Mouse (Mus musculus) hematopoietic stem cell, adult 5-6 weeks (primary cell): ENCODE results near the gene Zkscan6. TPM values are rescaled to one million over a fixed set of nuclear protein-coding genes. Genes with fewer than 3 reads are reported as not detected.

ENCODE experiments used
- ATAC-seq, 2 experiments: fragments of 125-278 bp in 1 of 2; replicated peaks in 1 of 2; 2 replicates each; pipeline ENCODE4 v1.8.0; 2016 to 2017; ENCODE audit warnings: inconsistent platforms in 2 of 2, mild to moderate bottlenecking in 2 of 2, moderate number of reproducible peaks in 2 of 2, low read depth in 1 of 2, moderate TSS enrichment in 1 of 2; ENCODE audit not compliant: low FRiP score in 2 of 2, poor library complexity in 2 of 2, severe bottlenecking in 2 of 2, insufficient read depth in 1 of 2, low TSS enrichment in 1 of 2
- total RNA-seq: library from RNA; stranded (forward); fragments of 172-1452, 232-1000 nt; gene quantifications from 2 replicates; pipeline ENCODE4 v1.2.3, GENCODE M21; 2017

Gene Zkscan6
- total RNA-seq: 17.5 and 25.8 TPM in 2 replicates

- peak; percentile 88 to 91 for ATAC-seq
Measured at GRCm38 (mm10) chr11:65806909-65807504, at the start of gene Zkscan6. Zkscan6 (plus strand) TSS chr11:65807175.

GRCm38 (mm10) chr11:65759350-65759749, 47.6 kb upstream of the Zkscan6 start:
- ATAC-seq: no peak

GRCm38 (mm10) chr11:65760912-65761311, 46.1 kb upstream of the Zkscan6 start:
- ATAC-seq: peak in 1 of 2 experiments; percentile 56; a peak in 1 of 4 replicates

GRCm38 (mm10) chr11:65768445-65768844, 38.5 kb upstream of the Zkscan6 start:
- no peak for ATAC-seq

GRCm38 (mm10) chr11:65769990-65770389, 37.0 kb upstream of the Zkscan6 start:
- ATAC-seq: no peak

GRCm38 (mm10) chr11:65771546-65771945, 35.4 kb upstream of the Zkscan6 start:
- no peak for ATAC-seq

GRCm38 (mm10) chr11:65773535-65773934, 33.4 kb upstream of the Zkscan6 start:
- ATAC-seq: no peak

- ATAC-seq: no peak
Measured at GRCm38 (mm10) chr11:65773946-65774656, 32.9 kb upstream of the Zkscan6 start.

GRCm38 (mm10) chr11:65776906-65777611, 29.9 kb upstream of the Zkscan6 start:
- peak; percentile 38 to 54; a peak in 3 of 4 replicates for ATAC-seq

GRCm38 (mm10) chr11:65777810-65778209, 29.2 kb upstream of the Zkscan6 start:
- ATAC-seq: peak in 1 of 2 experiments; percentile 31; a peak in 1 of 4 replicates

- ATAC-seq: 0 out of 4 replicates have a peak, but pooled peaks of 1 of the 2 experiments have one; percentile 11
Measured at GRCm38 (mm10) chr11:65779066-65779465, 27.9 kb upstream of the Zkscan6 start.

- ATAC-seq: no peak
Measured at GRCm38 (mm10) chr11:65779578-65779977, 27.4 kb upstream of the Zkscan6 start.

- no peak for ATAC-seq
Measured at GRCm38 (mm10) chr11:65781596-65781995, 25.4 kb upstream of the Zkscan6 start.

- no peak for ATAC-seq
Measured at GRCm38 (mm10) chr11:65786160-65786559, 20.8 kb upstream of the Zkscan6 start.

GRCm38 (mm10) chr11:65787421-65788151, 19.4 kb upstream of the Zkscan6 start:
- ATAC-seq: peak; percentile 34; a peak in 2 of 4 replicates

- ATAC-seq: peak; percentile 97 to 99
Measured at GRCm38 (mm10) chr11:65788154-65788553, 18.8 kb upstream of the Zkscan6 start, which contains the start of gene Map2k4. Map2k4 (minus strand) TSS chr11:65788297.

- ATAC-seq: peak; percentile 77
Measured at GRCm38 (mm10) chr11:65794428-65795219, 12.4 kb upstream of the Zkscan6 start.
